In genomic region chr14:11682441-11682840, GRCm38 (mm10) we compare ENCODE assay signal across 11 mouse cellular contexts.
DNase-seq lines count a peak whose midpoint lies in the region; ATAC-seq and TF ChIP-seq lines count a peak whose summit lies in the region.
"Had no signal": no experiment of that assay in that cellular context is flagged by ENCODE, and none has a peak within 500 bp of the region (broad histone marks: within the 10 kb centered on the region; RNA-seq: fewer than 3 reads in every experiment).

No protein-coding gene starts in this region.

- peaks cover 42% of the 10 kb centered on the region for H3K4me1 ChIP-seq in heart, embryonic 11.5 days (ENCODE audit: control insufficient read depth, insufficient read depth, low read length)
- H3K4me1 ChIP-seq in neural tube, embryonic 13.5 days (replicated peaks) = peaks cover 36% of the 10 kb centered on the region
- peaks cover 22% of the 10 kb centered on the region for H3K4me1 ChIP-seq in limb, embryonic 14.5 days (ENCODE audit: control insufficient read depth, insufficient read depth, low read length)

- peak overlapping the region; percentile 14; the same call in 1 of the 2 replicates for H3K4me2 ChIP-seq in heart, embryonic 11.5 days
- no peak overlapping the region for H3K4me2 ChIP-seq in neural tube, embryonic 13.5 days
- H3K4me2 ChIP-seq in limb, embryonic 14.5 days (replicated peaks; ENCODE audit: low read depth, low read length, severe bottlenecking) = no peak overlapping the region

- H3K27ac ChIP-seq in heart, embryonic 11.5 days (ENCODE audit: low read depth, low read length) = peak overlapping the region; percentile 70
- no peak overlapping the region for H3K27ac ChIP-seq in neural tube, embryonic 13.5 days (replicated peaks)
- no peak overlapping the region for H3K27ac ChIP-seq in limb, embryonic 14.5 days (replicated peaks; ENCODE audit: low read depth, low read length)
- H3K27ac ChIP-seq: layer of hippocampus, adult 2 months; liver, embryonic 14.5 days had no signal

- no peak overlapping the region for H3K4me3 ChIP-seq in heart, embryonic 11.5 days (ENCODE audit: low read depth, low read length)
- H3K4me3 ChIP-seq in neural tube, embryonic 13.5 days = no peak overlapping the region
- no peak overlapping the region for H3K4me3 ChIP-seq in limb, embryonic 14.5 days (replicated peaks; ENCODE audit: low read length)
- H3K4me3 ChIP-seq: layer of hippocampus, adult 2 months had no signal

- 0 out of 2 replicates have a peak, but pooled peaks have one; percentile 22 for ATAC-seq in heart, embryonic 11.5 days (replicated peaks; ENCODE audit: insufficient number of reproducible peaks, low FRiP score, low TSS enrichment)
- ATAC-seq in neural tube, embryonic 13.5 days (ENCODE audit: low read depth) = no peak
- no peak for ATAC-seq in limb, embryonic 14.5 days (ENCODE audit: low FRiP score, low read depth)

- no peak for TF ChIP-seq POLR2A in limb, embryonic 14.5 days (IDR thresholded peaks at IDR 0.05; ENCODE audit: borderline replicate concordance, extremely low read depth, insufficient read depth, insufficient read length)

- no peak for DNase-seq in heart, adult 8-10 months (ENCODE audit: low spot score)
- no peak for DNase-seq in neural tube, embryonic 10.5 days (ENCODE audit: extremely low spot score, low spot score)
- DNase-seq in limb, embryonic 14.5 days (ENCODE audit: low spot score) = peak; percentile 44
- no peak for DNase-seq in right cerebral cortex, adult 2 months (ENCODE audit: low spot score in 2 of 2)
- DNase-seq in spleen, adult 18-20 months = no peak
- DNase-seq: gastrocnemius, postnatal 36 days; right cerebral cortex, postnatal 14 days had no signal

- 29% methylated on average over 3 of the region's 3 CpGs for WGBS in heart, embryonic 11.5 days (ENCODE audit: insufficient replicate concordance)
- WGBS in neural tube, embryonic 13.5 days = 26% methylated on average over 3 of the region's 3 CpGs
- 21% methylated on average over 3 of the region's 3 CpGs for WGBS in limb, embryonic 14.5 days

- no peaks in the 10 kb centered on the region for H3K9me3 ChIP-seq in heart, embryonic 11.5 days (replicated peaks; ENCODE audit: control insufficient read depth, low read length)
- no peaks in the 10 kb centered on the region for H3K9me3 ChIP-seq in neural tube, embryonic 13.5 days
- no peaks in the 10 kb centered on the region for H3K9me3 ChIP-seq in limb, embryonic 14.5 days (ENCODE audit: control insufficient read depth, low read length)

- 0 out of 2 replicates have a peak overlapping the region, but pooled peaks have one; percentile 34 for H3K9ac ChIP-seq in heart, embryonic 11.5 days (ENCODE audit: low read depth, low read length)
- 0 out of 2 replicates have a peak overlapping the region, but pooled peaks have one; percentile 8 for H3K9ac ChIP-seq in neural tube, embryonic 13.5 days
- no peak overlapping the region for H3K9ac ChIP-seq in limb, embryonic 14.5 days (ENCODE audit: low read depth, low read length, severe bottlenecking)
- H3K9ac ChIP-seq: liver, embryonic 14.5 days had no signal

- H3K27me3 ChIP-seq in heart, embryonic 11.5 days (ENCODE audit: control insufficient read depth, insufficient read depth, low read length) = no peaks in the 10 kb centered on the region
- H3K27me3 ChIP-seq in neural tube, embryonic 13.5 days = no peaks in the 10 kb centered on the region
- H3K27me3 ChIP-seq in limb, embryonic 14.5 days (ENCODE audit: control insufficient read depth, insufficient read depth, low read length) = no peaks in the 10 kb centered on the region

- no peaks in the 10 kb centered on the region for H3K36me3 ChIP-seq in heart, embryonic 11.5 days (ENCODE audit: control insufficient read depth, insufficient read depth, low read length)
- no peaks in the 10 kb centered on the region for H3K36me3 ChIP-seq in neural tube, embryonic 13.5 days
- H3K36me3 ChIP-seq in limb, embryonic 14.5 days (ENCODE audit: control insufficient read depth, insufficient read depth, low read length) = no peaks in the 10 kb centered on the region
